Mouse (Mus musculus): ENCODE measurements around the gene Prps1.

GRCm38 (mm10) chrX:140490203-140490602 lies 33.8 kb downstream of the Prps1 start:
- TF ChIP-seq CTCF (IDR thresholded peaks at IDR 0.05; ENCODE audit: low read depth, low read length), result no peak
- no peak for TF ChIP-seq GATA2 (IDR thresholded peaks at IDR 0.05; ENCODE audit: borderline replicate concordance, low read depth, low read length)
- TF ChIP-seq GATA1 (IDR thresholded peaks at IDR 0.05; ENCODE audit: borderline replicate concordance, low read length), result no peak
- TF ChIP-seq TAL1 (conservative IDR thresholded peaks at IDR 0.05; ENCODE audit: low read depth, low read length), result no peak
- TF ChIP-seq POLR2AphosphoS5 (IDR thresholded peaks at IDR 0.05; ENCODE audit: insufficient replicate concordance, low read depth, low read length), result no peak

Data from G1E (cell line).